Mouse (Mus musculus): ENCODE data around the gene Olfr878.
A peak's percentile ranks its signal among the peaks of the same experiment; 100 is the strongest.

The Olfr878 gene

GRCm38 (mm10) chr9:37917540-37917939, at the start of gene Olfr878:
Olfr878 (plus strand) TSS chr9:37917840.
- DNase-seq (ENCODE audit: low read depth), result no peak

- DNase-seq (ENCODE audit: low read depth), result no peak
These were observed 47.4 kb upstream of the Olfr878 start for GRCm38 (mm10) chr9:37870246-37870645.

GRCm38 (mm10) chr9:37871097-37871496, 46.5 kb upstream of the Olfr878 start:
- no peak for DNase-seq (ENCODE audit: low read depth)

GRCm38 (mm10) chr9:37871536-37871935, 46.1 kb upstream of the Olfr878 start:
- DNase-seq (ENCODE audit: low read depth), result no peak

- no peak for DNase-seq (ENCODE audit: low read depth)
These were observed 26.7 kb upstream of the Olfr878 start for GRCm38 (mm10) chr9:37890960-37891359.

- no peak for DNase-seq (ENCODE audit: low read depth)
These were observed 21.0 kb upstream of the Olfr878 start, which contains the start of gene Olfr145 for GRCm38 (mm10) chr9:37896661-37897060. Olfr145 (plus strand) TSS chr9:37896724.

GRCm38 (mm10) chr9:37905555-37905954, 12.1 kb upstream of the Olfr878 start:
- DNase-seq (ENCODE audit: low read depth), result no peak

- no peak for DNase-seq (ENCODE audit: low read depth)
These were observed 378 bp downstream of the Olfr878 start for GRCm38 (mm10) chr9:37918018-37918417.

- no peak for DNase-seq (ENCODE audit: low read depth)
These were observed 6.6 kb downstream of the Olfr878 start for GRCm38 (mm10) chr9:37924194-37924593.

- DNase-seq (ENCODE audit: low read depth), result no peak
These were observed 7.8 kb downstream of the Olfr878 start for GRCm38 (mm10) chr9:37925445-37925844.

GRCm38 (mm10) chr9:37926019-37927013, 8.7 kb downstream of the Olfr878 start:
- DNase-seq (ENCODE audit: low read depth), result no peak

- peak; percentile 79 for DNase-seq (ENCODE audit: low read depth)
These were observed 14.9 kb downstream of the Olfr878 start for GRCm38 (mm10) chr9:37932519-37932918.

- DNase-seq (ENCODE audit: low read depth), result no peak
These were observed 16.5 kb downstream of the Olfr878 start for GRCm38 (mm10) chr9:37934146-37934545.

GRCm38 (mm10) chr9:37941167-37941566, 23.5 kb downstream of the Olfr878 start:
- DNase-seq (ENCODE audit: low read depth), result no peak

Measured in 416B (cell line).